Mouse (Mus musculus) lung, embryonic 15.5 days (tissue): Measurements from ENCODE around the gene Cxcl17. TPM values are rescaled to one million over a fixed set of nuclear protein-coding genes. Genes with fewer than 3 reads are reported as not detected.

Source experiments
- ATAC-seq: fragments of 200-750 bp; cut with Nextera tagmentation; 2 replicates; pipeline ENCODE4 v1.8.0; 2017; ENCODE audit warnings: moderate number of reproducible peaks, borderline replicate concordance; ENCODE audit not compliant: low FRiP score, low TSS enrichment; ENCODE audit errors: extremely low read depth
- H3K27ac ChIP-seq: fragments of 300-500 bp; sonication (generic); 2 replicates; pipeline ENCODE4 v1.5.1; 2015; ENCODE audit warnings: moderate library complexity, mild to moderate bottlenecking, inconsistent platforms
- H3K27me3 ChIP-seq: fragments of 300-500 bp; sonication (generic); 2 replicates; pipeline ENCODE4 v1.6.1; 2015; ENCODE audit warnings: inconsistent platforms
- H3K36me3 ChIP-seq: fragments of 300-500 bp; sonication (generic); 2 replicates; pipeline ENCODE4 v1.6.1; 2015; ENCODE audit warnings: inconsistent platforms
- H3K4me1 ChIP-seq: fragments of 300-500 bp; sonication (generic); 2 replicates; pipeline ENCODE4 v1.6.1; 2015; ENCODE audit warnings: inconsistent platforms
- H3K4me2 ChIP-seq: fragments of 300-500 bp; sonication (generic); 2 replicates; pipeline ENCODE4 v1.6.1; 2015; ENCODE audit warnings: inconsistent platforms, mild to moderate bottlenecking, moderate library complexity
- H3K4me3 ChIP-seq: fragments of 300-500 bp; sonication (generic); 2 replicates; pipeline ENCODE4 v1.5.1; 2015; ENCODE audit warnings: mild to moderate bottlenecking, inconsistent platforms
- H3K9ac ChIP-seq: fragments of 300-500 bp; sonication (generic); 2 replicates; pipeline ENCODE4 v1.6.1; 2015; ENCODE audit warnings: inconsistent platforms
- H3K9me3 ChIP-seq: fragments of 300-500 bp; sonication (generic); 2 replicates; pipeline ENCODE4 v1.6.1; 2016; ENCODE audit warnings: inconsistent platforms
- WGBS: fragments of 180-500 bp; shearing (Covaris S2); methylation state at CpG from one replicate; pipeline ENCODE4 v1.1.7; 2015; 5-methylcytosine and 5-hydroxymethylcytosine counted together
- polyA plus RNA-seq: library from polyadenylated mRNA; unstranded; fragments of >200 nt; fragmentation: Nextera tagmentation; extraction: Ambion mirVana; gene quantifications from 2 replicates; pipeline ENCODE4 v1.2.1, GENCODE M21; 2015

The Cxcl17 gene
- polyA plus RNA-seq, 1 experiment from 2014 or later, result 0.34 TPM

- Histone ChIP-seq H3K27ac (peak overlapping the region; percentile 85), H3K9me3 (no peaks in the 10 kb centered on the region), H3K4me1 (peaks cover 37% of the 10 kb centered on the region), H3K36me3 (peaks cover 26% of the 10 kb centered on the region), H3K4me3 (no peak overlapping the region), H3K4me2 (peak overlapping the region; percentile 9), H3K9ac (no peak overlapping the region), H3K27me3 (no peaks in the 10 kb centered on the region)
- WGBS, result 50% methylated on average over 12 of the region's 12 CpGs
- ATAC-seq, result peak; percentile 55
These were observed 26.7 kb downstream of the Cxcl17 start for GRCm38 (mm10) chr7:25385850-25386555.

DNA sequence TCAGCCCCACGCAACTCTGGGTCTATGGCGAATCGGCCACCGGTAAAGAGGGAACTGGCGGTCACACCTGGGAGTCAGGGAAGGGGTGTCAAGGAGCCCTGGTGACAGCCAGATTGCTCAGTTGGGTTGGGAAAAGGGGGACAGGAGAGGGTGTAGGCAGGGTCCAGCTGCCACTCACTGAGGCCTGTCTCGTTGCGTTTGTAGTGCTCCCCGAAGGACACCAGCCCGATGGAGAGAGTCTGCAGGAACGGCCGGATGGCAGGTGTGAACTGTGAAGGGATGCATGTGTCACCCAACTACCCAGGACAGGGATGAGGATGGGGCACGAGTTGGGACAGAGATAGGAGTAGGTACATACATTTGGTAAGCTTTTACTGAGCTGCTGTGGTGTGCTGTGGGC is 27.4 kb downstream of the Cxcl17 start:
- WGBS, result 89% methylated on average over 12 of the region's 12 CpGs
- H3K4me2 ChIP-seq, result no peak overlapping the region
- no peaks in the 10 kb centered on the region for H3K9me3 ChIP-seq
- H3K9ac ChIP-seq, result no peak overlapping the region
- H3K36me3 ChIP-seq, result peaks cover 28% of the 10 kb centered on the region
- no peak for ATAC-seq
- H3K27ac ChIP-seq, result 0 out of 2 replicates have a peak overlapping the region, but pooled peaks have one; percentile 85
- peaks cover 37% of the 10 kb centered on the region for H3K4me1 ChIP-seq
- H3K27me3 ChIP-seq, result no peaks in the 10 kb centered on the region
- no peak overlapping the region for H3K4me3 ChIP-seq

GRCm38 (mm10) chr7:25384818-25385217 is 27.9 kb downstream of the Cxcl17 start:
- WGBS, result 87% methylated on average over 9 of the region's 9 CpGs
- Histone ChIP-seq H3K36me3 (peaks cover 28% of the 10 kb centered on the region), H3K4me1 (peaks cover 37% of the 10 kb centered on the region), H3K4me2 (no peak overlapping the region), H3K9me3 (no peaks in the 10 kb centered on the region), H3K27me3 (no peaks in the 10 kb centered on the region), H3K4me3 (no peak overlapping the region), H3K27ac (no peak overlapping the region), H3K9ac (no peak overlapping the region)
- no peak for ATAC-seq

DNA sequence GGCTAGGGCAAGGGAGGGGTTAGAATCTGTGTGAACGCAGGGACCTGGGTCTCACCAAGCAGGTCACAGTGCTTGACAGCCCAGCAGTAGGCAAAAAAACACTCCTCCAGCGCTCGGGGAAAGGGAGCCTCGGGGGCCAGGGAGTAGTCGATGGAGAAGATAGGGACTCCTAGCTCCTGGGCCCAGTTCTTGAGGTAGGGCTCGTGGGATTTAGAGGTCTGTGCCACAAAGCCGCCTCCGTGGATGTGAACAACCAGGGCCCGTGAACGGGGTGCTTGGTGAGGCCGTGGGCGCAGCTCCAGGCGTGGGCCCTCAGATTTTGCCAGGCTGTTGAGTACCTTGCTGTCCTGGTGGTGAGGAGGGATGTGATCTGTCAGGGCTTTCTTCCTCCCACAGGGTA is 28.4 kb downstream of the Cxcl17 start:
- Histone ChIP-seq H3K9ac (no peak overlapping the region), H3K36me3 (peaks cover 28% of the 10 kb centered on the region), H3K27ac (no peak overlapping the region), H3K4me2 (no peak overlapping the region), H3K4me3 (no peak overlapping the region), H3K27me3 (no peaks in the 10 kb centered on the region), H3K4me1 (peaks cover 39% of the 10 kb centered on the region), H3K9me3 (no peaks in the 10 kb centered on the region)
- 86% methylated on average over 13 of the region's 13 CpGs for WGBS
- no peak for ATAC-seq

- no peaks in the 10 kb centered on the region for H3K9me3 ChIP-seq
- H3K4me2 ChIP-seq, result no peak overlapping the region
- H3K9ac ChIP-seq, result no peak overlapping the region
- no peak overlapping the region for H3K27ac ChIP-seq
- H3K27me3 ChIP-seq, result no peaks in the 10 kb centered on the region
- peaks cover 28% of the 10 kb centered on the region for H3K36me3 ChIP-seq
- ATAC-seq, result no peak
- H3K4me3 ChIP-seq, result no peak overlapping the region
- peaks cover 42% of the 10 kb centered on the region for H3K4me1 ChIP-seq
- 63% methylated on average over 4 of the region's 4 CpGs for WGBS
These were observed 28.8 kb downstream of the Cxcl17 start for GRCm38 (mm10) chr7:25383891-25384290.

- Histone ChIP-seq H3K4me1 (peaks cover 42% of the 10 kb centered on the region), H3K4me3 (no peak overlapping the region), H3K9me3 (no peaks in the 10 kb centered on the region), H3K4me2 (no peak overlapping the region), H3K27ac (no peak overlapping the region), H3K27me3 (no peaks in the 10 kb centered on the region), H3K36me3 (peaks cover 25% of the 10 kb centered on the region), H3K9ac (no peak overlapping the region)
- ATAC-seq, result no peak
- whole genome bisulfite sequencing, result 90% methylated on average over 7 of the region's 7 CpGs
These were observed 29.3 kb downstream of the Cxcl17 start for GRCm38 (mm10) chr7:25383385-25383784.

DNA sequence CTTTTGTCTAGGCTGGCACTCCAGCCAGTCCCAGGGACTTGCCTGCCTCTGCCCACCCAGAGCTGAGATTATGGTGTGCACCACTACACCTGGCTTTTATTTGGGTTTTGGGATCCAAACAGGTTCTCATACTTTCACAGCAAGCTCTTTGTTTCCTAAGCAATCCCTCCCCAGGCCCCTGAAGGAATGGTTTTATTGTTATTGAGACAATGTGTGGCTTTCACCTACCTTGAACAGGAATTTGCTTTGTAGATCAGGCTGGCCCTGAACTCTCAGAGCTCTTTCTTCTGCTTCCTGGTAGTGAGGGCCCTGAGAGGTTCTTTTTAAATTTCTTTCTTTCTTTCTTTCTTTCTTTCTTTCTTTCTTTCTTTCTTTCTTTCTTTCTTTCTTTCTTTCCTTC is 30.1 kb downstream of the Cxcl17 start:
- no peak overlapping the region for H3K4me2 ChIP-seq
- H3K9ac ChIP-seq, result no peak overlapping the region
- no peaks in the 10 kb centered on the region for H3K27me3 ChIP-seq
- H3K36me3 ChIP-seq, result peaks cover 20% of the 10 kb centered on the region
- peaks cover 42% of the 10 kb centered on the region for H3K4me1 ChIP-seq
- no peaks in the 10 kb centered on the region for H3K9me3 ChIP-seq
- H3K27ac ChIP-seq, result peak overlapping the region; percentile 8; the same call in 1 of the 2 replicates
- no peak overlapping the region for H3K4me3 ChIP-seq
- ATAC-seq, result no peak

DNA sequence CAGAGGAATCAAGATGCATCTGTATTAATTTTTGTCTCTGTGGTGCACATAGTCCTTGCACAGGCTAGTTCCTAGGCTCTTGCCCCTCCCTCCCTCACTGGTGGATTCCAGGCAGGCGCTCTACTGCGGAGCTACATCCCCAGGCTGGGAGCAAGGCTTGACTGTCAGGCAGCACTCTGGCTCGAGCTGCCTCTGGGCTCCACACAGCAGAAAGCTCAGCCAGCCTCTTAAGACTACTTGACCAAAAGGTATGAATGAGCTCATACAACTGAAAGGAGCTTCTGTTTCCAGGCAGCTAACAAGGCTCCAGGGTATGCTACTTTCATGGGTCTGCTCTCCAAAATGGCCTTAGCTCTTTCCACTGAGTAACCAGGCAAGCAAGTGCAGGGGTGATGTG is 31.4 kb downstream of the Cxcl17 start:
- Histone ChIP-seq H3K9me3 (no peaks in the 10 kb centered on the region), H3K27ac (peak overlapping the region; percentile 9; the same call in 1 of the 2 replicates), H3K4me3 (no peak overlapping the region), H3K36me3 (peaks cover 18% of the 10 kb centered on the region), H3K4me2 (no peak overlapping the region), H3K27me3 (no peaks in the 10 kb centered on the region), H3K4me1 (peaks cover 41% of the 10 kb centered on the region), H3K9ac (no peak overlapping the region)
- no peak for ATAC-seq
- 25% methylated on average over 3 of the region's 3 CpGs for WGBS

DNA sequence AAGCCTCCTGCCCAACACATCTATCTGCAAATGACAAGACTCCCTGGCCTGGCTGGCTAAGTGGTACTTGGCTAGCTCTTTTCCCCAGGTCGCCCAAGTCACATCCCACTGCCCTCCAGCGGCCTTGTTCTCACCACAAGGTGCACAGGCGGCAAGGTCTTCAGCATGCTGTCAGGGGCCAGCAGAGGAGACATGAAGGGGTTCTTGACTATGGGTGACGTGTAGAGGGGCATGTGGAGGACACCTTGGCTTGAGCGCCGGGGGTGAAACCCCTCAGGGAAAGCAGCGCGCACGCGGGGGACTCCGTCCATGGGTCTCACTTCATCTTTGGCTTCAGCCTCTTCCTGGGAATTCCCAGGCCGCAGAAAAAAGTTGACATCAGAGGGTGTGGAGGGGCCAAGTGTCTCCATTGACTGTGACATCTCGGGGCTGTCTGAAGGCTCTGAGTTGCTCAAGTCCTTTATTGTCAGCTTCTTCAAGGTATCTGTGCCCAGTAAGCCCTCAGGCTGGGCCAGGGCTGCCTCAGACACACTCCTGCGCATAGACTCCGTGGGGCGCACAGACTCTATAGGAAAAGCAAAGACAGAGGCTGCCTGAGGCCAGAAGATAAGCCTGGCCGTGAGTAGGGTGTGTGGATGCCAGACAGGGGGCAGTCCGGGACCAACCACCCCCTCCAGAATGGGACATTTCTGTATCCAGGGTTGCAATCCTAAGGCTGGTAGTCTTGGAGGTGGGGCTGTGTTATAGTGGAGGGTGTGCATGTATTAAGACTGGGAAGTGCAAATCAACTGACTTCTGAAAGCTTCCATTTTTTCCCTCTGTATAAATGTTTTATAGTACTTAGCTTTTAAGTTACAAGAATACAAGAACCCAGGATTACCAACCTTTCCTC is 32.0 kb downstream of the Cxcl17 start:
- H3K27me3 ChIP-seq, result no peaks in the 10 kb centered on the region
- H3K4me3 ChIP-seq, result peak overlapping the region; percentile 41; the same call in 1 of the 2 replicates
- peak overlapping the region; percentile 67 for H3K4me2 ChIP-seq
- H3K36me3 ChIP-seq, result peaks cover 18% of the 10 kb centered on the region
- H3K9me3 ChIP-seq, result no peaks in the 10 kb centered on the region
- 0 out of 2 replicates have a peak overlapping the region, but pooled peaks have one; percentile 21 for H3K9ac ChIP-seq
- peak overlapping the region; percentile 9; the same call in 1 of the 2 replicates for H3K27ac ChIP-seq
- WGBS, result 48% methylated on average over 18 of the region's 18 CpGs
- ATAC-seq, result peak; percentile 17; the same call in 1 of the 2 replicates
- H3K4me1 ChIP-seq, result peaks cover 34% of the 10 kb centered on the region

- Histone ChIP-seq H3K9ac (peak overlapping the region; percentile 21), H3K27me3 (no peaks in the 10 kb centered on the region), H3K4me2 (peak overlapping the region; percentile 67), H3K4me1 (peaks cover 29% of the 10 kb centered on the region), H3K27ac (peak overlapping the region; percentile 43), H3K9me3 (no peaks in the 10 kb centered on the region), H3K4me3 (peak overlapping the region; percentile 41), H3K36me3 (peaks cover 16% of the 10 kb centered on the region)
- peak; percentile 47; the same call in 1 of the 2 replicates for ATAC-seq
- 1% methylated on average over 42 of the region's 42 CpGs for WGBS
These were observed 32.9 kb downstream of the Cxcl17 start for GRCm38 (mm10) chr7:25379551-25380351.
